Mouse (Mus musculus) liver, adult 10 weeks (tissue): ENCODE data around the gene Pyy. TPM values are rescaled to one million over a fixed set of nuclear protein-coding genes. Genes with fewer than 3 reads are reported as not detected.

Source experiments
- polyA plus RNA-seq: library from polyadenylated mRNA; stranded (reverse); fragments of 350-450 nt; fragmentation: Illumina TruSeq; extraction: RNeasy Lipid Tissue Mini Kit (QIAGEN cat#74804); gene quantifications from one replicate; pipeline ENCODE4 v1.2.3, GENCODE M21; 2014; ENCODE audit warnings: low read depth, low replicate concordance

Pyy gene
- polyA plus RNA-seq: not detected

DNA sequence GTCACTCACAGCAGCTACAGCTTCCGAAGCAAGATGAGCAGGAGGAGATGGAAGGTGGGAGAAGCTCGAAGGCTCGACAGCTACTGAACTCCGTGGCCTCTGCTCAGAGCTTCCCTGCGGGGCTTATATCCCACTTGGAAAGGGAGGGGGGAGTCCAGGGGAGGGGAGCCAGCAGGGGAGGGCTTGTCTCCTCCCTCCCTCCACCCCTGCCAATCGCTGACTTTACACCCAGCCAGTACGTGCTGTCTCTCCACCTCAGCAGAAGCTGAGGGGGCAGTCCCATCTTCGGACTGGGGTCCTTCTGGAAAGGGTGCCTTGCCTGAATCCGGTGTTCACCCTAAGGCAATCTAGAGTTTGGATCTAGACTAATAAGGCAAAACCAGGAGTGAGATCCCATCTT lies at the start of gene Pyy:
TSS of gene Pyy (minus strand) at position 101 of the 400 bp plus-strand sequence.

DNA sequence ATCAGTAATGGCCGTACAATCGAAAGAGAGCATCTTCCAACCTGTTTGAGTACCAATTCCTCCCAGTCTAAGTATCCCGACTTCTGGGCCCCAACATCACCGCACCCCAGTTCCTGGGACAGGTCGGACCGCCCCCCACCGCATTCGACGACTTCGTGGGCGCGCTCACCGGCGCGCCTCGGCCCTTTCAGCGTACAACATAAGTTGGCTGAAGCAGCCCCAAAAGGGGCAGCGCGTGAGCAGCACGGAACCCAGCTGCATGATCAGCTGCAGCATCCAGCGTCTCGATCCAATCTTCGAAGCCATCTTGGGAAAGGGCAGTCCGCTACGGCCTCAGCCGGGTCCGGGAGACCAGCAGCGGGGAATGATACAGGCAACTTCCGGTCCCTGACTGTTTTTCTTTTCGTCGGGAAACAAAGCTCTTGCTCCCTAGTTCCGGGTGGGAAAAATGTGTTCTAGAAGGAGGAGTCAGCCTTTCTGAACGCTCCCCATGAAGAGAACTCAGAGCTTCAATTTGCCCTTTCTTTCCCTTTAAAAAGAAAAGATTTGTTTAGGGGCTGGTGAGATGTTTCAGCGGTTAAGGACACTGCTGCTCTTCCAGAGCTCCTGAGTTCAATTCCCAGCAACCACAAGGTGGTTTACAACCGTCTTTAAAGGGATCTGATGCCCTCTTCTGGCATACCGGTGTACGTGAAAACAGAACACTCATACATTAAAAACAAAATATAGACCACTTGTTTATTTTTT lies 48.6 kb upstream of the Pyy start, which contains the start of gene Tmem101:
TSS of gene Tmem101 (minus strand) at position 366 of the 747 bp plus-strand sequence.

DNA sequence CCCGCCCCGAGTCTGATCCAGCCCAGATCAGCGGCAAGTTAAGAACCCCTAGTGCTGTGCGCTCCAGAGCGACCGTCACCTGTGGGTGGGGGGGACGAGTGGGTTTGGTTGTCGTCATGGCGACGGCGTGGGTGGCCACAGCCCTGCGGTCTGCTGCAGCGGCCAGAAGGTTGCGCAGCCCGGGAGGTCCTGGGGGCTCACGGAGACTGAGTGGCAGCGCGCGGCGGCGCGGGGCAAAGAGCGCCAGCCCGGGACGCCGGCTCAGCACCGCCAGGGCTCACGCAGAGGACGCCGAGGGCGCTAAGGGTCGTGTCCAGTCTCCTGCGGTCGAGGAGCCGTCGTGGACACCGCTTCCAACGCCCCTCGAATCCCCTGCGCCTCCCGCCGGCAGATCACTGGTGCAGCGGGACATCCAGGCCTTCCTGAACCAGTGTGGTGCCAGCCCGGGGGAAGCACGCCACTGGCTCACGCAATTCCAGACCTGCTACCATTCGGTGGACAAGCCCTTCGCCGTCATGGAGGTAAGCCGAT lies 37.9 kb upstream of the Pyy start, which contains the start of gene Nags:
TSS of gene Nags (plus strand) at position 43 of the 531 bp plus-strand sequence.

DNA sequence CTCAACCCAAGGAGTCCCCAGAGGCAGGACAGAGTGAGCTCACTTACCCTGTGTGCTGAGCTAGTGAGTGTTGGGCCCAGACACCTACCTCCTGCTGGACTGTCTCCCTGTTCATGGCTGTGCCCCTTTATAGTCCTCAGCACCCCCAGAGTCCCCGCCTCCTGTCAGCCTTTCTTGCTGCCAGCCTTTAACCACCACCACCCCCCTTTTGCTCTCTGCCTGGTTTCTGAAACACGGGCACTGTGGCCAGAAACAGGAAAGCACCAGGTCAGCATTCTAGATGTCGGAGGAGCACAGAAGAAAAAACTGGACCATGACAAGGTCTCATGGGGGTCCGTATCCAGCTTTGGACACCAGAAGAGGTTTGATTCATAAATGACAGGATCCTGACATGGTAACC lies 6.4 kb downstream of the Pyy start, which contains the start of gene Ppy:
TSS of gene Ppy (minus strand) at position 101 of the 400 bp plus-strand sequence.

DNA sequence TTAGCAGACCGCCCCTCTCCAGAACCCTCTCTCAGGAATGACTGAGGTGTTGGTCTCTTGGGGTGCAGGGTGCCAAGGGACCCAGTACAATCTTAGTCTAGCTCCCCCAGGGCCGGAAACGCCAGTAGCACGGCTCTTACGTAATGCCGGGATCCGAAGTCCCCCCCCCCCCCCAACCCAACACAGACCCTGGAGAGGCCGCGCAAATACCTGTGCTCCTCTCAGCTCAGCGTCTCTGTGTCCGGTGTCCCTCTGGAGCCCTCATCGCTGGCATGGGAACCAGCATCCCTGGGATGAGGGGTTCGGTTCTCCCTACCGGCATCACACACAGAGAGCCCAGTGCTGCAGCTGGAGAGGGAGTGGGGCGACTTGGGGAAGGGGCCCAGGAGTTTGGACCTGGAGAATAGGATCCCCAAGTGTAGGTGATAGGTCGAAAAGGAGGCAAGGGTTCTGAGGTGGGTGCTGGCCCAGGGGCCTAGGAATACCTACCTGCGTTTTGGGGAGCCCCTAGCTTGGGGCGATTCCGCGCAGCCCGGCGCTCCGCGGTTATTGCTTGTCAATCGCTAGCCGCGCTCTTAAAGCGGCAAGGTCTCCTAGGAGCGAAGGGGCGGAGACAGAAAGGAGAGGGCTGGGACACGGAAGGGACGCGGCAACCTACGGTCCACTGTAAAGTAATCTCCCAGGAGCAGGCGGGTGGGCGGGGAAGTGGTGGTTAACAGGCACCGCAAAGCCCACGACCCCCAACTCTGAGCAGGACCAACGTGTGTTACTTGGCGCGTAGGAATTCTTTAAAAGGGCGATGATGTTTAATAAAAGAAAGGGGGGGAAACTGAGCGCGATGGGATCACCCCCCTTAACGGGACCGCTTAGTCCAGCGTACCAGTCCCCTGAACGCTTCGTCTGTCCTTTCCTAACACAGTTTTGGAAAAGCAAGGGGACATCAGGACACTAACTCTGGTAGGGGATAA lies 19.4 kb downstream of the Pyy start, which contains the start of gene Mpp2:
TSS of gene Mpp2 (minus strand) at position 585 of the 968 bp plus-strand sequence.

Other genes starting within 250 kb of the Pyy start
- gene Meox1, start 213.5 kb downstream of the Pyy start, polyA plus RNA-seq: not detected
- gene Sost, start 140.8 kb downstream of the Pyy start, polyA plus RNA-seq: not detected
- gene Cfap97d1, start 123.6 kb downstream of the Pyy start, polyA plus RNA-seq: not detected
- 14.0 TPM for gene Dusp3, start 120.8 kb downstream of the Pyy start, polyA plus RNA-seq
- not detected for gene Mpp3, start 79.4 kb downstream of the Pyy start, polyA plus RNA-seq
- gene Cd300lg, start 66.3 kb downstream of the Pyy start, polyA plus RNA-seq: 8.8 TPM
- not detected for gene Mpp2, start 19.3 kb downstream of the Pyy start, polyA plus RNA-seq
- gene Ppy, start 6.5 kb downstream of the Pyy start, polyA plus RNA-seq: not detected
- 3.0 TPM for gene Nags, start 37.7 kb upstream of the Pyy start, polyA plus RNA-seq
- gene Tmem101, start 48.6 kb upstream of the Pyy start, polyA plus RNA-seq: 1.9 TPM
- gene Lsm12, start 77.5 kb upstream of the Pyy start, polyA plus RNA-seq: 28.2 TPM
- not detected for gene G6pc3, start 81.8 kb upstream of the Pyy start, polyA plus RNA-seq
- gene Hdac5, start 122.3 kb upstream of the Pyy start, polyA plus RNA-seq: 3.7 TPM
- not detected for gene BC030867, start 141.1 kb upstream of the Pyy start, polyA plus RNA-seq
- not detected for gene Asb16, start 160.9 kb upstream of the Pyy start, polyA plus RNA-seq
- 3.8 TPM for gene Tmub2, start 177.1 kb upstream of the Pyy start, polyA plus RNA-seq
- gene Atxn7l3, start 188.8 kb upstream of the Pyy start, polyA plus RNA-seq: 3.3 TPM
- 12.1 TPM for gene Ubtf, start 211.9 kb upstream of the Pyy start, polyA plus RNA-seq